Mouse (Mus musculus) T-helper 2 cell (primary cell): ENCODE results near the gene Klre1.
"Not testable (repeated sequence)": the region's sequence is repeated elsewhere in the genome, so short reads cannot be mapped to it uniquely, and the experiment has no call there.

Experiments
- in situ Hi-C: fragments of 300-600 bp; cut with MboI, MseI; formaldehyde crosslinking; loops from one replicate; pipeline ENCODE4 v1.15.1; 2025; ENCODE audit warnings: high pct_unique_total_duplicates

Gene Klre1

GRCm38 (mm10) chr6:129581896-129582295, 4.2 kb downstream of the Klre1 start:
- in situ Hi-C loops: loop anchor here (5.0 to 10.0 kb wide), 2 partner anchors 173 to 235 kb away; no protein-coding TSS in a partner anchor

DNA sequence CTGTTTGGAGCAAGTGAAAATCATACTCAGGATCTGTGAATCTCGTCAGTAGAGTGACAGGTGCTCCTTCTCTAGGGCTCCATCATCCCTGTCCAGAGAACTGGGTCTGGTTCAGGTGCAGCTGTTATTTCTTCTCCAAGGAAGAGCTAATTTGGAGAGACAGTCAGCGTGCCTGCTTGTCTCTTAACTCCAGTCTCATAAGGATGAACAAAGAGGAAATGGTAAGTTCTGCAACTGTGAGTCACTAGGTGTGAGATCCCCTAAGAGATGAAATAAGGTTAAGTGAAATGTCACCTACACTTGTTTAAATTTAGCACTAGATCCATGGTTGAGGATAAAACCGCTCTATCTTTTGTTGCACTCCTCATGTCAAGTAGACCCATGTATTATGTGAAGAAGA, 5.3 kb downstream of the Klre1 start:
- in situ Hi-C loops: loop anchor here (5.0 to 10.0 kb wide), 2 partner anchors 172 to 234 kb away; no protein-coding TSS in a partner anchor

DNA sequence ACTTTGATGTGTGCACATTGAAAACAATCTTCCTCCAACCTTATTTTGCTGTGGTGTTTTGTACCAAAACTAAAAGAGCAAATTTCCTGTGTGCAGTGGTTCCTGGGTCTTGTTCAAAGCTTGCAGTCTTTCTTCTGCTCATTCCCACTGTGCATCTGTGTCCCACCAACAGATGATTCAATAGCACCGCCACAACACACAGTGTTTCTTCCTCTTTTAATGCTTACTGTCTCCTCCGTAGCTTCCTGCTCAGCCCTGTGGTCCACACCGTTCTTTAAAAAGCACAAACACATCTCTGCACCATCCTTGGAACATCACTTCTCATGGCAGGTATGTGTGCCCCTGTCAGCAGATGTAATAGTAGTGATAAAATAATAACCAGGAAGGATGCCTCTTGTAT, 13.8 kb downstream of the Klre1 start, which contains the start of gene Klrd1:
TSS of gene Klrd1 (plus strand) at position 275 of the 400 bp plus-strand sequence.
- in situ Hi-C loops: no loop called here

DNA sequence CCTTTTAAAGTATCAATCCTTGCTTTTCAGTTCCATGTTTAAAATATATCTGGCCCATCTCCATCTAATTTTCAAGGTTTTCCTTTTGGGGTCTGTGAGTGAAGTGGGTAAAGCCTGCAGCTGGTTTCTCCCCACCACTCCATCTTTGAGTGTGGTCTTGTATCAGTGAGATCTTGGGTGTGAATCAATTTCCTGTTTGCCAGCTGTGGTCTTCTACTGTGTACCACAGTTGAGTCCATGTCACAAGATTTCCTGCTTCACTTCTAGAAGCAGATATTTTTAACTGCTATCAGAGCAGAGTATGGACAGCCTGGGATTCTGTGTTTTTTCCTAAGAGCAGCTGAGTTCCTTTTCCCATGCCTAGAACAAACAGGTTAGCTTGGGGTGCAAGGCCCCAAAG, 30.7 kb downstream of the Klre1 start:
- in situ Hi-C loops: no loop called here

DNA sequence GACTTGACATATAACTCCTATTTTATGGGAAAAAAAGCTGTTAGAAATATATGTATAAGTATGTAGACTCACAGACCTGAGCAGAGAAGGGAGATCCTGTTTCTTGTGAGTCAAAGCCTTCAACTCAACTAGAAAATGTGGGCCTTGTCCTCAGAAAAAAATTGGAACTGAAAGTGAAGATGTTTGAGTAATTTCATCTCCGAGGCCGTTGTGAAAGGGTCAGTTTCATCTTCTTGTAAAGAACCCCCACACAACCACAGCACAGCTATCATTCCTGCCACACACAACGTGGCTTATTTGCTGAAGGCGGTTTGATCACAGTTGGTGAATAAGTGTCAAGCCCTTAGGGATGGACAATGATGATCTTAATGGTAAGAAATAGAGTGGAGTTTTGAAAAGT, 46.0 kb downstream of the Klre1 start, which contains the start of gene Klrk1:
TSS of gene Klrk1 (minus strand) at position 130 of the 400 bp plus-strand sequence.
- in situ Hi-C loops: no loop called here

- in situ Hi-C loops: not testable (repeated sequence)
Observed at GRCm38 (mm10) chr6:129631046-129631445, 53.3 kb downstream of the Klre1 start.
